Mouse (Mus musculus): ENCODE data around the gene Kat2b. TPM values are rescaled to one million over a fixed set of nuclear protein-coding genes. Genes with fewer than 3 reads are reported as not detected.
"Not testable (repeated sequence)": the region's sequence is repeated elsewhere in the genome, so short reads cannot be mapped to it uniquely, and the experiment has no call there.

Kat2b gene
- polyA plus RNA-seq, 1 experiment from 2014 or later, result 6.7 TPM

- H3K4me2 ChIP-seq; H3K9ac ChIP-seq; H3K27me3 ChIP-seq (replicated peaks); H3K27ac ChIP-seq; H3K4me3 ChIP-seq; ATAC-seq (replicated peaks); H3K36me3 ChIP-seq (replicated peaks); H3K9me3 ChIP-seq: not testable (repeated sequence)
- peaks cover 15% of the 10 kb centered on the region for H3K4me1 ChIP-seq
- WGBS, result 74% methylated on average over 2 of the region's 2 CpGs
These were observed 90.7 kb downstream of the Kat2b start for GRCm38 (mm10) chr17:53657391-53657790.

DNA sequence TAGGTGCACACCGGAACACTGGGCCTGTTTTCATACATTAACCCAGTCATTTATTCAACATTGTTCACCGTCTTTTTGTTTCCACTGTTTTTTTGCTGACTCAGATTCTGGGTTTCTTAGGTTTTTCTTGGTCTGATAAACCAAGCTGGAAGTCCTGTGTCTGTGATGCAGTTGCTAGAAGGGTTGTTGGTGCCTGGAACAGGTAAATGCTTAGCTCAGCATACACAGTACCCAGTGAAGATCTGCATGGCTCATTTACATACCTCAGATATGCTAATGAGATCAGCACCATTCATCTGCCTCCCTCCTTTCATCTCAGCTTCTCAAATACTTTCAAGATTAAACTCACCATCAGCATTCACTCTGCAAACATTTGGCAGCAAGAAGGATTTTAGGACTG lies 92.0 kb downstream of the Kat2b start:
- H3K9me3 ChIP-seq, result no peaks in the 10 kb centered on the region
- H3K27ac ChIP-seq, result no peak overlapping the region
- WGBS, result 62% methylated on average over 2 of the region's 2 CpGs
- no peak overlapping the region for H3K4me3 ChIP-seq
- peaks cover 6% of the 10 kb centered on the region; the same call in 1 of the 2 replicates for H3K36me3 ChIP-seq (replicated peaks)
- peak; percentile 81 for ATAC-seq (replicated peaks)
- H3K4me1 ChIP-seq, result peaks cover 15% of the 10 kb centered on the region
- no peak overlapping the region for H3K9ac ChIP-seq
- H3K27me3 ChIP-seq (replicated peaks), result no peaks in the 10 kb centered on the region
- H3K4me2 ChIP-seq, result no peak overlapping the region

DNA sequence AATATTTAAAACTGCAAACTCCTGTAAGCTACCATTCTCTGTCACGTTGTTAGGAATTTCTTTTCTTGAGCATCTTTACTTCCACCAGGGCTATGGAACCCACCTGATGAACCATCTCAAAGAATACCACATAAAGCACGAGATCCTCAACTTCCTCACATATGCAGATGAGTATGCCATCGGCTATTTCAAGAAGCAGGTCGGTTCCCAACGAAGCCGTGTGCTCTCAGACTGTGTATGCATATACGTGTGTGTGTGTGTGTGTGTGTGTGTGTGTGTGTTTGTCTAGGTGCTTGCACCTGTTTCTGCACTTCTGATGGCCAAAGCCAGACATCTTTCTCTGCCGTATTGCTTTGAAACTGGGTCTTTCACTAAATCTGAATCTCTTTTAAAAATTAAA lies 92.6 kb downstream of the Kat2b start:
- Histone ChIP-seq H3K4me2 (no peak overlapping the region), H3K9ac (no peak overlapping the region; the same call in 1 of the 2 replicates), H3K36me3 (replicated peaks) (peaks cover 9% of the 10 kb centered on the region; the same call in 1 of the 2 replicates), H3K4me3 (no peak overlapping the region), H3K27ac (no peak overlapping the region), H3K9me3 (no peaks in the 10 kb centered on the region), H3K27me3 (replicated peaks) (no peaks in the 10 kb centered on the region), H3K4me1 (peaks cover 15% of the 10 kb centered on the region)
- ATAC-seq (replicated peaks), result peak; percentile 54
- WGBS, result 64% methylated on average over 8 of the region's 8 CpGs

DNA sequence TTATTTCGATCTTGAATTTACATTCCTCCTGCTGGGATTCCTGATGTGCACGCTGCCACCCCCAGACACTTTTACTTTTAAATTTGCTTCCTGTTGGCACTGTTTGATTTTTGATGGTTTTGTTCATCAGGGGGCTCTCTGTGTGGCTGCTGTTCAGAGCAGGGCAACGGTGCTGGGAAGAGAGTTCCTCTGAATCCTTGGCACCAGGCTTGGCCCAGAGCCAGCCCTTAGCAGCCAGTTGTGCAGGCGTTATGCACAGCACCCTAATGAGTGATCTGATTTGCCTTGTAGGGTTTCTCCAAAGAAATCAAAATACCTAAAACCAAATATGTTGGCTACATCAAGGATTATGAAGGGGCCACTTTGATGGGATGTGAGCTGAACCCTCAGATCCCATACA lies 93.1 kb downstream of the Kat2b start:
- ATAC-seq (replicated peaks), result peak; percentile 82

GRCm38 (mm10) chr17:53661056-53661840 lies 94.6 kb downstream of the Kat2b start:
- Histone ChIP-seq H3K36me3 (replicated peaks) (0 out of 2 replicates have a peak, but pooled peaks cover 3% of the 10 kb centered on the region), H3K4me3 (no peak overlapping the region), H3K9me3 (no peaks in the 10 kb centered on the region), H3K4me2 (no peak overlapping the region), H3K9ac (no peak overlapping the region), H3K27ac (no peak overlapping the region), H3K27me3 (replicated peaks) (no peaks in the 10 kb centered on the region), H3K4me1 (peaks cover 15% of the 10 kb centered on the region)
- no peak for ATAC-seq (replicated peaks)
- 51% methylated on average over 6 of the region's 6 CpGs for WGBS

More for the DNA sequence above, 93.1 kb downstream of the Kat2b start:
- no peak overlapping the region for H3K4me2 ChIP-seq
- H3K4me3 ChIP-seq, result no peak overlapping the region
- H3K27me3 ChIP-seq (replicated peaks), result no peaks in the 10 kb centered on the region
- WGBS, result 34% methylated on average over 4 of the region's 4 CpGs
- peaks cover 15% of the 10 kb centered on the region for H3K4me1 ChIP-seq
- H3K36me3 ChIP-seq (replicated peaks), result peaks cover 7% of the 10 kb centered on the region; the same call in 1 of the 2 replicates
- H3K9me3 ChIP-seq, result no peaks in the 10 kb centered on the region
- H3K9ac ChIP-seq, result no peak overlapping the region; the same call in 1 of the 2 replicates
- no peak overlapping the region for H3K27ac ChIP-seq

- Histone ChIP-seq H3K9me3 (no peaks in the 10 kb centered on the region), H3K27ac (no peak overlapping the region), H3K4me3 (no peak overlapping the region), H3K9ac (no peak overlapping the region), H3K4me2 (no peak overlapping the region), H3K27me3 (replicated peaks) (no peaks in the 10 kb centered on the region), H3K4me1 (peaks cover 6% of the 10 kb centered on the region), H3K36me3 (replicated peaks) (peaks cover 3% of the 10 kb centered on the region; the same call in 1 of the 2 replicates)
- 90% methylated on average over 3 of the region's 3 CpGs for WGBS
- no peak for ATAC-seq (replicated peaks)
These were observed 97.6 kb downstream of the Kat2b start for GRCm38 (mm10) chr17:53664267-53664666.

DNA sequence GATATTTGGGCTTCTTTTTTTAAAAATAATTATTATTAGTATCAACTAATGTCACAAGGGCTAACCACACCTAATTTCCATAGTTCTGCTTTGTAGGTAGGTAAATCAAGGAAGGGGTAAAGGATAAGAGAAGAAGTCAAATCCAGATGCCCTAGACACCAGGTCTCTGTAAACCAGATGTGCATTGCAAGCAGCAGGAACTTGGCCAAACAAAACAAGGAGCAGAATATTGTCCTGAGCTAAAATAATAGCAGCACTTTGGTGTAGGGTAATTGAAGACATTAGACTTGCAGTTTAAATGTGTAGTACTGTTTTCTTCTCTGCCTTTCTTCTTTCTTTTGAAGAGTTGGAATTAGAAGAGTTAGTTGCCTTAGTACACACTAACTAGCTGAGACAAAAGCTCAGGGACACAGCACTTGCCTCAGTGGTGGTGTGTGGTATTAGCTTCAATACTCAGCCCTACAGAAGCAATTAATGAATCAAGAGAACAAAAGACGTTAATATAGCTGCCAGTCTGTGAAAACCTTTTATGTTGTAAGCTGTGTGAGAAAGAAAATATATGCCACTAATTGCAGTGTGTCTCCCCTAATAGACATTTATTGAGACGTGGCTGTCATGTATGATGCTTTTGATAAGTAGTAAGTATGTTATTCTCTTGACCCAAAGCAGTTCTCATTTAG lies 98.2 kb downstream of the Kat2b start:
- peaks cover 3% of the 10 kb centered on the region; the same call in 1 of the 2 replicates for H3K36me3 ChIP-seq (replicated peaks)

GRCm38 (mm10) chr17:53670453-53670852 lies 103.8 kb downstream of the Kat2b start:
- no peaks in the 10 kb centered on the region for H3K4me1 ChIP-seq
- no peaks in the 10 kb centered on the region for H3K27me3 ChIP-seq (replicated peaks)
- H3K4me2 ChIP-seq, result no peak overlapping the region
- H3K36me3 ChIP-seq (replicated peaks), result no peaks in the 10 kb centered on the region; the same call in 1 of the 2 replicates
- ATAC-seq (replicated peaks), result no peak
- H3K9ac ChIP-seq, result no peak overlapping the region
- no peak overlapping the region for H3K27ac ChIP-seq
- H3K9me3 ChIP-seq, result no peaks in the 10 kb centered on the region
- 93% methylated on average over 8 of the region's 8 CpGs for WGBS
- no peak overlapping the region for H3K4me3 ChIP-seq

More for the DNA sequence above, 98.2 kb downstream of the Kat2b start:
- Histone ChIP-seq H3K27ac (no peak overlapping the region), H3K4me3 (no peak overlapping the region), H3K4me2 (no peak overlapping the region), H3K27me3 (replicated peaks) (no peaks in the 10 kb centered on the region), H3K9me3 (no peaks in the 10 kb centered on the region), H3K9ac (no peak overlapping the region), H3K4me1 (peaks cover 2% of the 10 kb centered on the region)
- no peak for ATAC-seq (replicated peaks)
- 73% methylated on average over 2 of the region's 2 CpGs for WGBS

GRCm38 (mm10) chr17:53678716-53679115 lies 112.1 kb downstream of the Kat2b start:
- no peak overlapping the region for H3K4me3 ChIP-seq
- no peaks in the 10 kb centered on the region for H3K4me1 ChIP-seq
- no peaks in the 10 kb centered on the region for H3K27me3 ChIP-seq (replicated peaks)
- 76% methylated on average over 8 of the region's 8 CpGs for WGBS
- H3K27ac ChIP-seq, result 0 out of 2 replicates have a peak overlapping the region, but pooled peaks have one; percentile 29
- no peaks in the 10 kb centered on the region for H3K9me3 ChIP-seq
- no peak overlapping the region for H3K4me2 ChIP-seq
- no peak overlapping the region for H3K9ac ChIP-seq
- H3K36me3 ChIP-seq (replicated peaks), result no peaks in the 10 kb centered on the region
- ATAC-seq (replicated peaks), result peak; percentile 90

DNA sequence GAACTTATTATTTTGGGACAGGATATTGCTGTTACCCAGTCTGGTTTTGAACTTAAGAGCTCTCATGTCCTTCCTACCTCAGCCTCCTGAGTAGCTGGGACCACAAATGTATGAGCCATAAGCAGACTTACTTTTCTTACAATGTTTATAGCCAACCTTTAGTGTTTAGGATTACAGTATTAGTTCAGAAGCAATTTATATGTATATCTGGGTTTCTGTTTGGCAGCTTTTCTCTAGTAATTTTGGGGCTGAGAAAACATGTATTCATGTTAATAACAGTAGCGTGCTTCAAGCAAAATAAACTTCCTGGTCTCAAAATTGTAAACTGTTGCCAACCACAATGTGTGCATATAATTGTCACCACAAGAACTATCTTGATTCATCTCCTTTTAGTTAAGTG lies 121.7 kb downstream of the Kat2b start:
- Histone ChIP-seq H3K36me3 (replicated peaks) (no peaks in the 10 kb centered on the region), H3K9me3 (no peaks in the 10 kb centered on the region), H3K4me2 (peak overlapping the region; percentile 90), H3K4me1 (peaks cover 13% of the 10 kb centered on the region), H3K4me3 (peak overlapping the region; percentile 53), H3K27me3 (replicated peaks) (no peaks in the 10 kb centered on the region), H3K9ac (no peak overlapping the region), H3K27ac (no peak overlapping the region)
- ATAC-seq (replicated peaks), result no peak
- WGBS, result 10% methylated on average over 1 of the region's 1 CpGs

GRCm38 (mm10) chr17:53688877-53689802 lies 122.5 kb downstream of the Kat2b start, which contains the start of gene Sgo1:
TSS of gene Sgo1 (minus strand) at chr17:53689333.
- Histone ChIP-seq H3K4me1 (peaks cover 13% of the 10 kb centered on the region), H3K36me3 (replicated peaks) (no peaks in the 10 kb centered on the region), H3K27ac (peak within 1 kb of the TSS; percentile 94), H3K9ac (peak within 1 kb of the TSS; percentile 75), H3K9me3 (no peaks in the 10 kb centered on the region), H3K27me3 (replicated peaks) (no peaks in the 10 kb centered on the region), H3K4me3 (peak within 1 kb of the TSS; percentile 53), H3K4me2 (peak within 1 kb of the TSS; percentile 90)
- under 1% methylated on average over 78 of the region's 78 CpGs for WGBS
- peak; percentile 100 for ATAC-seq (replicated peaks)

Measured in midbrain, embryonic 15.5 days (tissue).